Mouse (Mus musculus) liver, postnatal 0 days (tissue): ENCODE results near the gene Ccne1. TPM values are rescaled to one million over a fixed set of nuclear protein-coding genes. Genes with fewer than 3 reads are reported as not detected.
"Not testable (repeated sequence)": the region's sequence is repeated elsewhere in the genome, so short reads cannot be mapped to it uniquely, and the experiment has no call there.

Experiments used
- ATAC-seq: fragments of 200-750 bp; cut with Nextera tagmentation; 2 replicates; pipeline ENCODE4 v1.8.0; 2017; ENCODE audit warnings: mild to moderate bottlenecking, moderate library complexity
- DNase-seq: peaks from one replicate; pipeline ENCODE4 v3.0.0-alpha.2; 2016
- H3K27ac ChIP-seq: fragments of 300-500 bp; sonication (generic); 2 replicates; pipeline ENCODE4 v1.5.1; 2014; ENCODE audit warnings: antibody characterized with exemption, moderate library complexity, mild to moderate bottlenecking, low read depth
- H3K27me3 ChIP-seq: fragments of 300-500 bp; sonication (generic); 2 replicates; pipeline ENCODE4 v1.6.1; 2014; ENCODE audit warnings: low read length, control low read depth, mixed read lengths; ENCODE audit not compliant: insufficient read depth
- H3K36me3 ChIP-seq: fragments of 300-500 bp; sonication (generic); replicated peaks from 2 replicates; pipeline ENCODE4 v1.6.1; 2014; ENCODE audit warnings: mild to moderate bottlenecking, control low read depth, low read length, moderate library complexity, mixed read lengths; ENCODE audit not compliant: insufficient read depth
- H3K4me1 ChIP-seq: fragments of 300-500 bp; sonication (generic); 2 replicates; pipeline ENCODE4 v1.6.1; 2014; ENCODE audit warnings: antibody characterized with exemption, mild to moderate bottlenecking, control low read depth; ENCODE audit not compliant: insufficient read depth
- H3K4me2 ChIP-seq: fragments of 300-500 bp; sonication (generic); 2 replicates; pipeline ENCODE4 v1.6.1; 2014; ENCODE audit warnings: low read depth, mild to moderate bottlenecking, low read length, moderate library complexity, mixed read lengths
- H3K4me3 ChIP-seq: fragments of 300-500 bp; sonication (generic); 2 replicates; pipeline ENCODE4 v1.5.1; 2014; ENCODE audit warnings: low read depth, low read length
- H3K9ac ChIP-seq: fragments of 300-500 bp; sonication (generic); replicated peaks from 2 replicates; pipeline ENCODE4 v1.6.1; 2014; ENCODE audit warnings: mild to moderate bottlenecking, moderate library complexity
- H3K9me3 ChIP-seq: fragments of 300-500 bp; sonication (generic); 2 replicates; pipeline ENCODE4 v1.6.1; 2016; ENCODE audit warnings: mild to moderate bottlenecking, control low read depth, low read length, mixed read lengths
- CTCF ChIP-seq: sonication (generic); IDR thresholded peaks from 2 replicates; pipeline ENCODE4 v1.5.1; 2016; ENCODE audit warnings: antibody characterized with exemption, low read depth
- EP300 ChIP-seq: IDR thresholded peaks from 2 replicates; pipeline ENCODE4 v1.6.1; 2016; ENCODE audit warnings: antibody characterized with exemption, low read depth, mild to moderate bottlenecking
- WGBS: fragments of 180-500 bp; shearing (Covaris S2); extraction: QIAGEN DNeasy Blood & Tissue Kit; methylation state at CpG from one replicate; pipeline ENCODE4 v1.1.7; 2014; ENCODE audit not compliant: insufficient replicate concordance; 5-methylcytosine and 5-hydroxymethylcytosine counted together
- polyA plus RNA-seq: library from polyadenylated mRNA; unstranded; fragments of >200 nt; fragmentation: Nextera tagmentation; extraction: Ambion mirVana; gene quantifications from 2 replicates; pipeline ENCODE4 v1.2.1, GENCODE M21; 2015

The Ccne1 gene
- polyA plus RNA-seq, 1 experiment from 2014 or later = 32.4 TPM

DNA sequence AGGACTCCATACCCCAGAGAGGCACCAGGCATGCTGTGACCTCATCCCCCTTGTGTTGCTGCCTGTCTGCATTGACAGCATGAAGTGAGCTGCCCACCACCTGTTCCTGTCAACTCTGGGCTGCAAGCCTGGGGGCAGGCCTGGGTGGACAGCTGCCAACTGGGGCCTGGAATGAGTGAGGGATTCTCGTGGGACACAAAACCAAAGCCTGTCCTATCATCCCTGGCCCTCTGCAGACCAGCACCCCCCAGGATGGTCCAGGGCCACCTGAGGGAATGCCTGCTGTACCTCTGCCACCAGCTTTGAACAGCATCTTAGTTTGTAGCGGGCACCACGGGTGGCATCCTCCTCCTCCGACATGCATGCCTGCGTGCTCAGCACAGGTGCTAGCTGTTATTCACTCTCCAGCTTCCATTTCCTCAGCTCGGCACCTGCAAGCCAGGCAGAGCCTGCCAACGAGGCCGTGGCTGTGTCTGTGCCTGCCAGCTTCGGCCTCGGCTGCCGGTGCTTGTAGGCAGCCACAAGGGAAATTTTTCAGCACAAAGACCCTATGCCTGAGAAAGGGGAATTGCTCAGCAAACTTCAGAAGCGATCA, 18.3 kb upstream of the Ccne1 start:
- no peaks in the 10 kb centered on the region for H3K27me3 ChIP-seq

DNA sequence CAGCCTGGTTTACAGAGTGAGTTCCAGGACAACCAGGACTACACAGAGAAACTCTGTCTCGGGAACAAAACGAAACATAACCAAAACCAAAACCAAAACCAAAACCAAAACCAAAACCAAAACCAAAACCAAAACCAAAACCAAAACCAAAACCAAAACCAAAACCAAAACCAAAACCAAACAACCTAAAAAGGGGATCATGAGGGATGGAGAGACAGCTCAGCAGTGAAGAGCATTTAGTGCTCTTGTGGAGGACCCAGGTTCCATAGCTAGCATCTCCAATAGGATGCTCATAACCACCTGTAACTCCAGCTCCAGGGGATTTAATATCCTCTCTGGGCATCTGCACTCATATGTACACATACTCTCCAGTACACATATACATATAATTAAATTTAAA, 16.8 kb upstream of the Ccne1 start:
- H3K27me3 ChIP-seq, H3K9ac ChIP-seq, H3K4me2 ChIP-seq, H3K4me3 ChIP-seq, H3K9me3 ChIP-seq, H3K36me3 ChIP-seq, H3K4me1 ChIP-seq, ATAC-seq, DNase-seq, H3K27ac ChIP-seq: not testable (repeated sequence)
- WGBS = 80% methylated on average over 2 of the region's 2 CpGs

More for the DNA sequence above, 18.3 kb upstream of the Ccne1 start:
- Histone ChIP-seq H3K4me2 (no peak overlapping the region), H3K27ac (no peak overlapping the region), H3K9ac (no peak overlapping the region), H3K4me1 (no peaks in the 10 kb centered on the region), H3K4me3 (no peak overlapping the region), H3K9me3 (no peaks in the 10 kb centered on the region), H3K36me3 (no peaks in the 10 kb centered on the region)
- ATAC-seq (no peak), DNase-seq (no peak)
- 80% methylated on average over 12 of the region's 12 CpGs for WGBS
- TF ChIP-seq CTCF = no peak
- TF ChIP-seq EP300 = no peak

DNA sequence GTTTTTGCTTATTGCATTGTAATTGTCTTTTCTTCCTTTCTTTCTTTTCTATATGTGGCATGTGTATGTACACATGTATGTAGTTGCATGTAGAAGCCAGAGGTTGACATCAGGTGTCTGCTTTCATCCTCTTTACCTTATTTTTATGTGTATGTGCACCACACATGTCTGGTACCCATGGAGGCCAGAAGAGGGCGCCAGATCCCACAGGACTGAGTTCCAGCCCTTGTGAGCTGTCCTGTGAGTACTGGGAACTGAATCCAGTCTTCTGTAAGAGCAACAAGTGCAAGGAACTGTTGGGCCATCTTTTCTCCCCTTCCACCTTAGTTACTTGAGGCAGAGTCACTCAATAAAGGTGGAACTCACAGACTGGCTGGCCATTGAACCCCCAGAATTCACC, 11.3 kb upstream of the Ccne1 start:
- ATAC-seq = no peak
- Histone ChIP-seq H3K4me3 (no peak overlapping the region), H3K4me1 (no peaks in the 10 kb centered on the region), H3K4me2 (no peak overlapping the region), H3K36me3 (no peaks in the 10 kb centered on the region), H3K27me3 (0 out of 2 replicates have a peak, but pooled peaks cover 2% of the 10 kb centered on the region), H3K27ac (no peak overlapping the region), H3K9me3 (no peaks in the 10 kb centered on the region), H3K9ac (no peak overlapping the region)
- 9% methylated on average over 1 of the region's 1 CpGs for WGBS
- DNase-seq = no peak
- no peak for TF ChIP-seq EP300
- TF ChIP-seq CTCF = peak; percentile 36

DNA sequence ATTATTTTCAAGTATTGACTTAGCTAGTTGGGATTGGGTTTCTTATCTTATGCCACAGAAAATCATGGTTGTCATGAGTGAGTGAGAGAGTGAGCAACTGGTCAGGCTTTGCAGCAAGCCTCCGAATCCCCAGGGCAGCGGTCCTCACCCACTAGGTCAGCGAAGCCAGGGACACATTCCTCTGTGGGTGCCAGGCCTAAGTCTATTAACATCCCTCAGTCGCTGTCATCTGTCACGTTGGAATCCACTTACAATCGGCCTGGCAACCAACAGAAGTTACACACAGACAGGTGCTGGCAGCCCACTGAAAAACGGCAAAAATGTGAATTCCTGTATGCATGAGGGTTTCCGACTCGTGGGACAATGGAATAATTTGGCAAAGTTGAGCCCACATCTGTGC, 5.1 kb upstream of the Ccne1 start:
- Histone ChIP-seq H3K4me2 (no peak overlapping the region), H3K9me3 (no peaks in the 10 kb centered on the region), H3K9ac (no peak overlapping the region), H3K4me1 (peaks cover 9% of the 10 kb centered on the region), H3K27ac (no peak overlapping the region), H3K36me3 (no peaks in the 10 kb centered on the region), H3K4me3 (no peak overlapping the region), H3K27me3 (no peaks in the 10 kb centered on the region)
- TF ChIP-seq EP300 = no peak
- TF ChIP-seq CTCF = no peak
- DNase-seq (no peak), ATAC-seq (no peak)
- 79% methylated on average over 9 of the region's 9 CpGs for WGBS

DNA sequence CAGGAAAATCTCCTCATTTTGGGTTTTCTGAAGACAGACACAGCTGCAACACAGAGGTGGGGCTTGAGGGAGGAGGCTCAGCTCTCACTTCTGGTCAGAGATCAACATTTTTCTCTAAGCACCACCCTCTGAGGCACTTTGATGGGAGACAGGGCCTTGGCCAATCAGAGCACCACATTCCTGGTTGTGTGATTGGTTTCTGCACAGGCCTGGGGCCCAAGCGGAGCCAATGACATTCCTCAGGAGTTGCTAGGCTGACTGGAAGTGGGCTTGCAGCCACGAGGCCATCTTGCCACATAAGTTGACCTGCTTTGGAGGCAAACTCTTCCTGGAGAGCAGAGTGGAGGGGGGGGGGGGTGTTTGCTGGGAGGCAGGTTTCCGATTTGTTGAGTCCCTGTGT, 4.7 kb upstream of the Ccne1 start:
- Histone ChIP-seq H3K27me3 (no peaks in the 10 kb centered on the region), H3K4me1 (peaks cover 9% of the 10 kb centered on the region), H3K27ac (no peak overlapping the region), H3K36me3 (no peaks in the 10 kb centered on the region), H3K9me3 (no peaks in the 10 kb centered on the region), H3K4me2 (no peak overlapping the region), H3K9ac (no peak overlapping the region), H3K4me3 (no peak overlapping the region)
- WGBS = 42% methylated on average over 3 of the region's 3 CpGs
- no peak for TF ChIP-seq CTCF
- TF ChIP-seq EP300 = no peak
- ATAC-seq = no peak
- DNase-seq = peak; percentile 32

DNA sequence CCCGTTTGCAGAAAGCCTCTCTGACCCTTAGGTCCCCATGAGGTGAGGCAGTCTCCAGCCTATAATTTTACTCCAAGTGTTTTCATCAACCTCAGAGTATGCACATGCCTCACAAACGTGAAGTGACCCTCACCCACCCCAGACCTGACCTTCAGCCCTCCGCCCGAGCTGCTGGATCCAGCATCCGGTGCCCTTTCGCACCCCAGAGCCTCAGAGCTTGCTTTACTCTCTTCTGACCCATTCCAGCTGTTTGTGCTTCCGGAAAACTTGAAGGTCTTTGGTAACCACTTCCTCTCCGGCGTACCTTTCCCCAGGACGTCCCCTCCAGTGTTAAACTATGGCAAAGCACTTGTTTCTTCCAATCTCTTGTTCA, 912 bp upstream of the Ccne1 start:
- peak overlapping the region; percentile 71 for H3K9ac ChIP-seq
- ATAC-seq = no peak
- DNase-seq = peak; percentile 46
- 7% methylated on average over 10 of the region's 10 CpGs for WGBS
- peaks cover 22% of the 10 kb centered on the region for H3K4me1 ChIP-seq
- peak overlapping the region; percentile 75 for H3K27ac ChIP-seq
- peak overlapping the region; percentile 99 for H3K4me2 ChIP-seq
- no peaks in the 10 kb centered on the region for H3K27me3 ChIP-seq
- H3K4me3 ChIP-seq = peak overlapping the region; percentile 92
- peaks cover 9% of the 10 kb centered on the region; the same call in 1 of the 2 replicates for H3K36me3 ChIP-seq
- TF ChIP-seq CTCF (no peak), EP300 (no peak)
- no peaks in the 10 kb centered on the region for H3K9me3 ChIP-seq
